Mouse (Mus musculus): ENCODE results near the gene Il4ra. TPM values are rescaled to one million over a fixed set of nuclear protein-coding genes. Genes with fewer than 3 reads are reported as not detected.

The Il4ra gene
- total RNA-seq, 2 experiments from 2014 or later, result 4.3 to 4.7 TPM

DNA sequence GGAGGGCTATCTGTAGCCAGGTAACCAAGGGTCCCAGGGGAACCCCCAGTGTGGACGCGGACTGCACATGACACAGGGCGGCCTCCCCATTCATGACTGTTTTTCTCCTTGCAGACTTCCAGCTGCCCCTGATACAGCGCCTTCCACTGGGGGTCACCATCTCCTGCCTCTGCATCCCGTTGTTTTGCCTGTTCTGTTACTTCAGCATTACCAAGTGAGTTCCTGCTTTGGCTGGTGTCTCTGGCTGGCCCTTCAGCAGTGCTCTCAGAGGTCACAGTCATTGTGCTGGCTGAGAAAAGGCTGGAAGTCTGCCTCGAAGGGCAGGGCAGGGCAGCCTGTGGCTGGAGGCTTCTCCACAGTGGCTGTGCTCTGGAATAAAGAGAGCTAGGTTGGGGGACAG, 20.8 kb downstream of the Il4ra start:
- DNase-seq, result no peak

GRCm38 (mm10) chr7:125573849-125574248, 21.9 kb downstream of the Il4ra start:
- no peak for DNase-seq

- DNase-seq, result no peak
Observed at GRCm38 (mm10) chr7:125574832-125575231, 22.9 kb downstream of the Il4ra start.

DNA sequence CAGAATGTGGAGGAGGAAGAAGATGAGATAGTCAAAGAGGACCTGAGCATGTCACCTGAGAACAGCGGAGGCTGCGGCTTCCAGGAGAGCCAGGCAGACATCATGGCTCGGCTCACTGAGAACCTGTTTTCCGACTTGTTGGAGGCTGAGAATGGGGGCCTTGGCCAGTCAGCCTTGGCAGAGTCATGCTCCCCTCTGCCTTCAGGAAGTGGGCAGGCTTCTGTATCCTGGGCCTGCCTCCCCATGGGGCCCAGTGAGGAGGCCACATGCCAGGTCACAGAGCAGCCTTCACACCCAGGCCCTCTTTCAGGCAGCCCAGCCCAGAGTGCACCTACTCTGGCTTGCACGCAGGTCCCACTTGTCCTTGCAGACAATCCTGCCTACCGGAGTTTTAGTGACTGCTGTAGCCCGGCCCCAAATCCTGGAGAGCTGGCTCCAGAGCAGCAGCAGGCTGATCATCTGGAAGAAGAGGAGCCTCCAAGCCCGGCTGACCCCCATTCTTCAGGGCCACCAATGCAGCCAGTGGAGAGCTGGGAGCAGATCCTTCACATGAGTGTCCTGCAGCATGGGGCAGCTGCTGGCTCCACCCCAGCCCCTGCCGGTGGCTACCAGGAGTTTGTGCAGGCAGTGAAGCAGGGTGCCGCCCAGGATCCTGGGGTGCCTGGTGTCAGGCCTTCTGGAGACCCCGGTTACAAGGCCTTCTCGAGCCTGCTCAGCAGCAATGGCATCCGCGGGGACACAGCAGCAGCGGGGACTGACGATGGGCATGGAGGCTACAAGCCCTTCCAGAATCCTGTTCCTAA, 24.0 kb downstream of the Il4ra start:
- no peak for DNase-seq

DNA sequence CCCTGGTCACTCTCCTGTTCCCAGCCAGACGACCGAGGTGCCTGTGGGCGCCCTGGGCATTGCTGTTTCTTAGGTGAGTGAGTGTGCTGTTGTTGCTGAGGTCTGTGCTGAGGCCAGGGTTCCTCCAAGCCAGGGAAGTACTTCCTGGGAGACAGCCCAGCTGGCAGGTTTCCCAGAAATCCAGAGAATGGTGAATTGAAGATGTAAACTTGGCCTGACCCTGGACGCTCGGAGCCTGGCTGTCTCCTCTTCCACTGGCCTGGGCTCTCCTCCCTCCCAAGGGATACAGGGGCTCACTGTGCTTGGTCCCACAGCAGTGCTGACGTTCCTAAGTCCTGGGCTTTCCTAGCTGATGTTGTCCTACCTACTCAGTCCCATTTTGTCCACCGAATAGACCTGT, 25.1 kb downstream of the Il4ra start:
- peak; percentile 55 for DNase-seq

GRCm38 (mm10) chr7:125577486-125578088, 25.7 kb downstream of the Il4ra start:
- no peak for DNase-seq

DNA sequence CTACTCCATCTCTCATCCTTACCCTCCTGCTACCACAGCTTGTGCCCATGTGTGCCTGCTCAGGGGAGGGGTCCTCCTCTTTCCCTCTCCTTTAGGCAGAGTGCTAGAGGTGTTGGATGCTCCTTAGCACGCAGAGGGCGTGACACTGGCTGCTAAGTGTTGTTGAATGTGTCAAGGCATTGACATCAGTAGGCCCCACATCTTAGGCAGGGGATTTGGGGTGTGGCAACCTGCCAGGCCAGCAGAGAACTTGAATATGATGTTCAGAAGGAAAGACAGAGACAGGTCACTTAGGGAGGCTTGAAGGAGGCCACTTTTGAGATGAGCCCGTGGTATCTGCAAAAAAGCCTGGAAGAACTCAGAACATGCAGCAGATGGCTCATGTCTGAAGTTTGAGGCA, 26.2 kb downstream of the Il4ra start:
- no peak for DNase-seq

DNA sequence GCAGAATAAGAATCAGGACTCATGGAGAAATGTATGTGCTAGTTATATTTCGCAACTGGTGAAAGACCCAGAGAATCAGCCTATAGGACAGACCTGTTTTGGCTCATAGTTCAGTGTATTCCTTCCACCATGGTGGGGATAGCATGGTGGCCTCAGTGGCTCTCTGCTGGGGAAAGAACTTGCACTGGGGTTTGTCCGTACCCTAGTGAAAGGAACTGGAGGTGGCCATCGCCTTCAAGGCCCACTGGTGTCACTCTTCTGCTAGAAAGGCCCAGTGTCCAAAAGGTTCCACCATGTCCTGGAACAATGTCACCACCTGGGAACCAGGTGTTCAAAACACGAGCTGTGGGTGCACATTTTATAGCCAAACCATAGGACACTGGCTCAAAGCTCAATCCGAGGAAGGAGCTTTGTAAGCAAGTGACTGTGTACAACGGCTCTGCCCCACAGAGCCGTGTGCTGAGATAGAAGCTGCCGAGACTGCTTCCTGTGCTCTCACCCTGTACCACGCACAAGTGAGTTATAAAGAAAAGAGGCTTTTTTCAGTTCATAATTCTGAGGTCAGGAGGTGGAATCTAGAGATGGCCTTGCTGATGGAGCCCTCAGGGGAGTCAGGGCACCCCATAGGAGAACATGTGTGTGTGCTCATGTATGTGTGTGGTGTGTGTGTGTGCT, 27.8 kb downstream of the Il4ra start:
- no peak for DNase-seq

DNA sequence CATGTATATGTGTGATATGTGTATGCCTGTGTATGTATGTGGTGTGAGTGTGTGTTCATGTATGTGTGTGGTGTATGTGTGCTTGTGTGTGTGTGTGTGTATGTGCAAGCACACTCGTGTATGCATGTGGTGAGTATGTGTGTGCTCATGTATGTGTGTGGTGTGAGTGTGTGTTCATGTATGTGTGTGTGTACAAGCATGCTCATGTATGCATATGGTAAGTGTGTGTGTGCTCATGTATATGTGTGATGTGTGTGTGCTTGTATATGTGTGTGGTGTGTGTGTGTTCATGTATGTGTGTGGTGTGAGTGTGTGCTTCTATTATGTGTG, 28.3 kb downstream of the Il4ra start:
- no peak for DNase-seq

DNA sequence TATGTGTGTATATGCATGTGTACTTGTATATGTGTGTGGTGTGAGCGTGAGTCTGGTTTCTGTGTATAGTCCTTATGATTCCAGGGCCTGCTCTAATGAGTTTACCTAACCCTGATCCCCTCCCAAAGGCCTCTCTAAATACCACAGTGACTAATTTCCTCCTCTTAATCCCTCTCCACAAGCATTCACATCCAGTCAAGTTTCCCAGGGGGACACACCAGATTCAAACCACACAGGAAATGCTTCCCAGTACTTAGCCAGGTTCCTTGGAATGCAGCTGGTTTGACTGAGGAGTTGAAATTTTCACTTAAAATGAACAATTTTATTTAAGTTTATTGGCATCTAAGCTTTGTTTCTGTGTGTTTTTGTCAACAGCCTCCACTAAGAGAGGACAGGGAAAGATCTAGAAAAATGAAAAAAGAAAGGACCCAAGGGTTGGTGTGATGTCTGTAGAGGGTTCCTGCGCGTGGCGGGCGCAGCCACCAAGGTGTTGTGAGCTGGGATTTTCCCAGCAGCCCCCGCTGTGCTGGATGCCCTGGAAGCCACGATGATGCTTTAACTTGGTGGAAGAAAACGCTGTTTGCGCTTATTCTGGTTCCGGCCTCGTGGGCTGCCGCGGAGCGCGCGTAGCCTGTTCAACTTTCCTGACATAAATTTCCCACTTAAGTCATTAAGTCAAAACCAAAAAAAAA, 28.9 kb downstream of the Il4ra start:
- no peak for DNase-seq

DNA sequence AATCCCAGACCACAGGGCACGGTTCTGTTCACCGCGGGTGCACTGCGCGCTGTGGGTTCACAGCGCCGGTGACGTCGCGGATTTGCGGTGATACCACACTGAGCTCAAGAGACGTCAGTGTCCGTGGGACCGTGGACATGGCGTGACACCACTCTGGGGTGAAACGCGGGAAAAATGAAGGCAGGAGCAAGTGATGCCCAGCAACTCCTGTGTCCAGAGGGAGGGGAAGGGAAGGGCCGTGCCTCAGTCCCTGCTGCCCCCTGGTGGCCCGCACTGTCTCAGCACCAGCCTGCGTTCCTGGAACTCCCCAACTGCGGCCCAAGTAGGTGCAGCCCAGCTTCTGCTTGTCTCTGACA, 29.4 kb downstream of the Il4ra start:
- DNase-seq, result peak; percentile 79

DNA sequence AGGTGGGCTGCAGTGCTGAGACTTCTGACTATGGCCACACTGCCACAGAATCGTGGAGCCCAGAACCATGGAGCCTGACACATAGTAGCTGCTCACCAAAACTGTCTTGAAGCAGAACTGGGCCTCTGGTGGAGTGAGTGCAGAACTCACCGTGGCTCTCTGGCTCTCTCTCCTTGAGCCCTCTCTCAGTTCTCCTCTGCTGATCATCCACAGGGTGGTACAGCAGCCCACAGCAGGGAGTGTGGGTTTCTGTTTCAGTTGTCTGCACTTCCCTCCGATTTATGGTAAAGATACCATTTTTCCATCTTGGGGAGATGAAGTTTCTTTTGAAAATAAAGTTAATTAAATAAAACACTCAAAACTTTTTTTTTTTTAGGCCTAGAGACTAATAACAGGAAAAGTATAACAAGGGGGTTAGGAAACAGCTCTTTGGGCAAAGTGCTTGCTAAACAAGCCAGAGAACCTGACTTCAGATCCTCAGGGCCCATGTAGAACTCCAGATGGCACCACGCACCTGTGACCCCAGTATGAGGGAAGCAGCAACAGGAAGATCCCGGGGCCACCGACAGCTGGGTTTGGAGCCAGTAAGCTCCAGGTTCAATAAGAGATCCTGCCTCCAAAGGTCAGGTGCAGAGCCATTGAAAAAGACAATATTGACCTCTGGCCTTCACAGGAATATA, 31.5 kb downstream of the Il4ra start:
- DNase-seq, result no peak

GRCm38 (mm10) chr7:125584005-125584369, 32.1 kb downstream of the Il4ra start:
- DNase-seq, result no peak

- DNase-seq, result no peak
Observed at GRCm38 (mm10) chr7:125586355-125586754, 34.4 kb downstream of the Il4ra start.

DNA sequence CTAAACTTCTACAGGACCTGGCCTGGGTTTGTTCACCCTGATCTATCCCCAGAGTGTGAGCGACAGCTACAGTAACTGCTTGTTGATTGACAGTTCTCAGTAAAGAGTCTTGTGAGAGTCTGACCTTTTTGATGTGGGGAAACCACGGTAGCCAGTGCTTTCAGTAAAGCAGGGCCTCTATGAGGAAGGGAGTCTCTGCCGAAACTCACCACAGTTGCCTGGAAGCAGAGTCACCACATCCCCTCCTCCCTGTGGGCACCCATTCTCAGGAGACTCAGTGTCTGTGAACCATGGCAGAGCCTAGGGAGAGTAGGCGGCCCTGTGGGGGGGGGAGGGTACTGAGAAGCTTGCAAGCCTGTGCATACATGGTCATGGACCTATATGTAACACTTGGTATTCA, 36.8 kb downstream of the Il4ra start:
- no peak for DNase-seq

DNA sequence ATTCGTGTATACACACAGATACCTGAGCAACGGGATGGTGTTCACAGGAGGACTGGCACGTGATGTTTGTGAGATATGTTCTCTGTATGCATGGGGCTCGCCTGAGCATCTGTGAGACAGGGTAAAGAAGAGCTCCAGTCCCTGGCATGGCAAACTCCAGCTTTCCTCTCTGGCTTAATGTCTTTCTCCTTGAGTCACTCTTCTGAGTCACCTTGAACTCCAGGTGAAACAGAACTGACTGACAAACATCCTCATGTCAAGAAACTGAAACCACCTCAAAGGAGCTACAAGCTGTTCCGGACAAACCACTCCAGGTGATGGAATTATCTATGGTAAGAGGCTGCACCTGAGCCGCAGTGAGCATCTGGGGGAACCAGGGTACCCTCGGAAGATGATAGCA, 38.0 kb downstream of the Il4ra start:
- DNase-seq, result no peak

DNA sequence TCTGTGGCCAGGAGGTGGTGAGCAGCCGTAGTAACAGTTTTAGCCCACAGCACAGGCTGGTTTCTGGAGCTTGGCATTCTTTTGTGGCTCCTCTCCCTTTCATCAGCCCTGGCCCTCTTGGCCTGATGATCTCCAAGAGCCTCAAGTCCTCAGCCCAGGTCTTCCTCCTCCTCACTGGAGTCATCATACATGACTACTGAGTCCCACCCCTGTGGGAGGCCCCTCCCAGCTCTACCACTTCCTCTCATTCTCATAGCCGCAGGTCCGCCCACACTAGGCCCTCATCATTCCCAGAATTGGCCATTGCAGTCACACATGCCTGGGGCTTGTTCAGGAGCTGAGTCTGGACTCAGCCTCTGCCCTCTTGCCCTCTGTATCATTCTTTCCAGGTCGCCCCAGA, 41.9 kb downstream of the Il4ra start:
- no peak for DNase-seq

DNA sequence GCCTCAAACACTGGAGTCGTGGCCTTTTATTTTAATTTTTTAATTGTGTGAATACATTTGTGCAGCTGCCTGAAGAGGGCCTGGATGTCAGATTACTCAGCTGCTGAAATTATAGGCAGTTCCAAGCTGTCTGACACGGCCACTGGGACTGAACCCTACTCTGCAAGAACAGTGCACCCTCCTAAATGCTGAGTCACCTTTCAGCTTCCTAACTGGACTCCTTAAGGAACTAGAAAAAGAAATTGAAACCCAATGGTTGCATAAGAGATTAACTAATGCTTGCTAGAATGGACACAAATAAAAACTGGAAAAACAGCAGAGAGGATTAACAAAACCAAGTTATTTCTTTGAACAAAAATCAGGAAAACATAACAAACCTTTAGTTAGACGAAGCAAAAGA, 44.5 kb downstream of the Il4ra start:
- DNase-seq, result no peak

DNA sequence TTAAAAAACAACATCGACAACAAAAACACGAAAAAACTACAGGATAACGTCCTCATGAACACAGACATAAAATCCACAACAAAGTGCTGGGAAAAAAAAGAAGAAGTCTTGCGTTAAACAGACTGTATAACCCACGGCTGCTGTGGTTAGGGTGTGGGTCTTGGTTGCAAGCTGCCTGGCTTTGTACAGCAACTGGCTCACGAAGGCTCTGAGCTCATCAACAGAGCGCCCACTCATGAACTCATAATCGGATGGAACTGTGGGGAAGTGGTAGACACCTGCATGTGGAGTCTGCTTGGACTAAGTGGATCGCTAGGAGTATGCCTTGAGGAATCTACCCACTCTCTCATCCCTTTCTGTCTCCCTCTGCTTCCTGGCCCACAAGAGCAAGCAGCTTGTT, 45.2 kb downstream of the Il4ra start:
- no peak for DNase-seq

- no peak for DNase-seq
Observed at GRCm38 (mm10) chr7:125597516-125598347, 45.8 kb downstream of the Il4ra start.

- no peak for DNase-seq
Observed at GRCm38 (mm10) chr7:125599373-125599973, 47.6 kb downstream of the Il4ra start.
